Mouse (Mus musculus) bone marrow, adult 2 months (tissue): ENCODE data around the gene Lhpp.

Experiments
- CTCF ChIP-seq: fragments of 200-500 bp; IDR thresholded peaks from 2 replicates; pipeline ENCODE4 v1.5.1; 2011; ENCODE audit warnings: low read length, control low read depth; ENCODE audit not compliant: control insufficient read depth, insufficient read depth
- POLR2A ChIP-seq: fragments of 200-500 bp; IDR thresholded peaks from 2 replicates; pipeline ENCODE4 v1.6.1; 2011; ENCODE audit warnings: low read depth, mild to moderate bottlenecking, control low read depth, low read length, borderline replicate concordance; ENCODE audit not compliant: control insufficient read depth

DNA sequence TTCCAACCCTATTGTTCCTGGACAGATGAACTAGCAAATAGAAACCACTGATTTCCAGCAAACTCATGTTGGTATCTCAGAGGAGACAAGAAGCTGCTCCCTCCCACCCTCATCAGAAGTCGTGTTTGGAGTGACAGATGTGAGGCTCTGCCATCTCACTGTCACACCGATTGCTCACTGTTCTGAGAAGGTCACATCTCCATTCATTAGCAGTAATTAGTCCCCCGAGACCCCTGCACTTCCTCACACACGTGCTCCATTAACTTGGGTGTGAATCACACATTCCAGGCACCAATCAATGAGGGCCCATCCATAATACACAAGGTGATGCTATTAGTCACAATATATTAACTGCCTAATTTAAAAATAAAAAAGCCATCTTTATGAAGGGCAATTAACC is 15.7 kb downstream of the Lhpp start:
- no peak for TF ChIP-seq CTCF
- TF ChIP-seq POLR2A, result no peak
